Mouse (Mus musculus) intestine, embryonic 16.5 days (tissue): ENCODE data around the gene Krt83. TPM values are rescaled to one million over a fixed set of nuclear protein-coding genes. Genes with fewer than 3 reads are reported as not detected.

Experiments
- polyA plus RNA-seq: library from polyadenylated mRNA; unstranded; fragments of >200 nt; fragmentation: Nextera tagmentation; extraction: Ambion mirVana; gene quantifications from 2 replicates; pipeline ENCODE4 v1.2.1, GENCODE M21; 2015

The Krt83 gene
- polyA plus RNA-seq, 1 experiment from 2014 or later = 0.09 TPM

Other genes starting within 250 kb of the Krt83 start
- 8.6 and 10.0 TPM in 2 replicates for gene Nr4a1, start 237.2 kb downstream of the Krt83 start, polyA plus RNA-seq
- 58.3 and 67.1 TPM in 2 replicates for gene Atg101, start 207.2 kb downstream of the Krt83 start, polyA plus RNA-seq
- gene 6030408B16Rik, start 198.3 kb downstream of the Krt83 start, polyA plus RNA-seq = 3.6 and 4.4 TPM in 2 replicates
- gene Krt80, start 121.3 kb downstream of the Krt83 start, polyA plus RNA-seq = 1.1 and 1.2 TPM in 2 replicates
- gene Krt7, start 80.5 kb downstream of the Krt83 start, polyA plus RNA-seq = 156 and 160 TPM in 2 replicates
- 0.38 and 0.48 TPM in 2 replicates for gene Krt87, start 52.7 kb downstream of the Krt83 start, polyA plus RNA-seq
- 0.20 TPM in 1 of 2 replicates, not detected in the other for gene Krt88, start 43.8 kb downstream of the Krt83 start, polyA plus RNA-seq
- gene Krt81, start 27.8 kb downstream of the Krt83 start, polyA plus RNA-seq = not detected in 2 replicates
- not detected in 2 replicates for gene Krt86, start 18.0 kb downstream of the Krt83 start, polyA plus RNA-seq
- gene Gm49425, start 25.7 kb upstream of the Krt83 start, polyA plus RNA-seq = not detected in 2 replicates
- 0.28 and 0.53 TPM in 2 replicates for gene Krt84, start 41.3 kb upstream of the Krt83 start, polyA plus RNA-seq
- not detected in 2 replicates for gene Krt82, start 59.2 kb upstream of the Krt83 start, polyA plus RNA-seq
- 0.09 and 0.16 TPM in 2 replicates for gene Krt90, start 71.4 kb upstream of the Krt83 start, polyA plus RNA-seq
- gene Krt75, start 82.4 kb upstream of the Krt83 start, polyA plus RNA-seq = not detected in 2 replicates
- gene Gm5414, start 136.7 kb upstream of the Krt83 start, polyA plus RNA-seq = 0.11 TPM in 1 of 2 replicates, not detected in the other
- gene Gm5478, start 155.9 kb upstream of the Krt83 start, polyA plus RNA-seq = not detected in 2 replicates
- gene Krt6b, start 188.8 kb upstream of the Krt83 start, polyA plus RNA-seq = not detected in 2 replicates
- gene Krt6a, start 202.8 kb upstream of the Krt83 start, polyA plus RNA-seq = 0.07 and 0.39 TPM in 2 replicates
- 0.13 and 0.34 TPM in 2 replicates for gene Krt5, start 221.4 kb upstream of the Krt83 start, polyA plus RNA-seq